ENCODE assay signal across 10 mouse cellular contexts in the genomic region with DNA sequence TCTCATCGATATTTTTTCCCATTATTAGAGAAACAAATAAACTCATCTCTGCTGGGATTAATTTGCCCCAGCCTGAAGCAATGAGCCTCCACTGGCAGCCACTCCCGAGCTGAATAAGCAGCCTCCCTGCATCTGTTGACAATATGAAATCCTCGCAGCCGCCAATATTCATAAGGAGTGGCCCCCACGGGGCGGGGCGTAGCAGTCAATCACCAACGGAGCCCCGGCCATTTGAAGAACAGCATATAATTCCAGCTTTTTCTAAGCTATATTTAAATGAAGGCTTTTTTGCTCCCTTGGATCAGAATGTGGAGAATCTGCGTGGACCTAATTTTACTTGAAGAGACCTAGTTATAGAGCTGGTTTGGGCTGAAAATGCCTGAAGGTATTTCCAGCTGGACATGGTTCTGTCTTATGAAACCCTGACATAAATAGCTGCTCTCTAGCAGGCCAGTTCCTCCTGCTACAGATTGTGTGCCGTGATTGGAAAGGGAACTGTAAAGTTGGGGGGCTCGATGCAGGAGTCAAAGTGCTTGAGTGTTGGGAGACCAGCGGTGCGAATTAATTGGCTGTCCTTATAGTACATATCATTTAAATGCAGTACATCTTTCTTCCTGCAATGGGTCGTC.
DNase-seq lines count a peak whose midpoint lies in the region; ATAC-seq and TF ChIP-seq lines count a peak whose summit lies in the region.
"Had no signal": no experiment of that assay in that cellular context is flagged by ENCODE, and none has a peak within 500 bp of the region (broad histone marks: within the 10 kb centered on the region; RNA-seq: fewer than 3 reads in every experiment).

No protein-coding gene starts in this region.

- no peaks in the 10 kb centered on the region for H3K27me3 ChIP-seq in lung, embryonic 16.5 days (ENCODE audit: control insufficient read depth, insufficient read depth, low read depth, low read length)
- H3K27me3 ChIP-seq in embryonic facial prominence, embryonic 13.5 days: no peaks in the 10 kb centered on the region
- H3K27me3 ChIP-seq in neural tube, embryonic 15.5 days (replicated peaks): no peaks in the 10 kb centered on the region
- H3K27me3 ChIP-seq in forebrain, postnatal 0 days (ENCODE audit: insufficient read depth, low read length): no peaks in the 10 kb centered on the region
- H3K27me3 ChIP-seq: forebrain, embryonic 12.5 days; Patski had no signal

- peak; percentile 69 for ATAC-seq in lung, embryonic 16.5 days (ENCODE audit: low read depth)
- ATAC-seq in embryonic facial prominence, embryonic 13.5 days (ENCODE audit: insufficient number of reproducible peaks, insufficient read depth, low FRiP score, low TSS enrichment, low read depth): no peak
- ATAC-seq in neural tube, embryonic 15.5 days (ENCODE audit: low FRiP score): peak; percentile 51
- ATAC-seq in forebrain, postnatal 0 days: no peak
- ATAC-seq: Patski had no signal

- peak overlapping the region; percentile 29; the same call in 1 of the 2 replicates for H3K4me2 ChIP-seq in lung, embryonic 16.5 days (ENCODE audit: low read depth, low read length)
- peak overlapping the region; percentile 37 for H3K4me2 ChIP-seq in embryonic facial prominence, embryonic 13.5 days
- H3K4me2 ChIP-seq in neural tube, embryonic 15.5 days: peak overlapping the region; percentile 42
- H3K4me2 ChIP-seq in forebrain, postnatal 0 days (ENCODE audit: low read depth): no peak overlapping the region
- H3K4me2 ChIP-seq: forebrain, embryonic 12.5 days had no signal

- no peak overlapping the region for H3K9ac ChIP-seq in lung, embryonic 16.5 days (ENCODE audit: low read length)
- H3K9ac ChIP-seq in embryonic facial prominence, embryonic 13.5 days: no peak overlapping the region
- H3K9ac ChIP-seq in neural tube, embryonic 15.5 days (replicated peaks): no peak overlapping the region
- H3K9ac ChIP-seq in forebrain, postnatal 0 days: no peak overlapping the region
- H3K9ac ChIP-seq: forebrain, embryonic 12.5 days had no signal

- H3K27ac ChIP-seq in lung, embryonic 16.5 days (ENCODE audit: low read length): 0 out of 2 replicates have a peak overlapping the region, but pooled peaks have one; percentile 9
- peak overlapping the region; percentile 55 for H3K27ac ChIP-seq in embryonic facial prominence, embryonic 13.5 days
- H3K27ac ChIP-seq in neural tube, embryonic 15.5 days (replicated peaks): peak overlapping the region; percentile 48
- H3K27ac ChIP-seq in forebrain, postnatal 0 days (ENCODE audit: low read depth, low read length): no peak overlapping the region
- H3K27ac ChIP-seq: forebrain, embryonic 12.5 days had no signal

- DNase-seq in lung, adult 2 months: no peak
- peak; percentile 40 to 77 for DNase-seq in layer of hippocampus, adult 18-20 months (ENCODE audit: low spot score in 2 of 2)
- no peak for DNase-seq in testis, postnatal 10 days (ENCODE audit: low spot score)
- DNase-seq in forebrain, postnatal 0 days: no peak
- no peak for DNase-seq in liver

- H3K36me3 ChIP-seq in lung, embryonic 16.5 days (ENCODE audit: control insufficient read depth, insufficient read depth, low read length): no peaks in the 10 kb centered on the region
- peaks cover 4% of the 10 kb centered on the region; the same call in 1 of the 2 replicates for H3K36me3 ChIP-seq in embryonic facial prominence, embryonic 13.5 days
- H3K36me3 ChIP-seq in neural tube, embryonic 15.5 days: no peaks in the 10 kb centered on the region
- no peaks in the 10 kb centered on the region for H3K36me3 ChIP-seq in forebrain, postnatal 0 days (ENCODE audit: insufficient read depth)
- H3K36me3 ChIP-seq: forebrain, embryonic 12.5 days had no signal

- TF ChIP-seq POLR2A in lung, adult 2 months (IDR thresholded peaks at IDR 0.05; ENCODE audit: borderline replicate concordance, extremely low read depth, low read depth, low read length): no peak

- WGBS in lung, embryonic 16.5 days: 60% methylated on average over 15 of the region's 15 CpGs
- 71% methylated on average over 15 of the region's 15 CpGs for WGBS in lung, adult 2 months
- 32% methylated on average over 15 of the region's 15 CpGs for WGBS in embryonic facial prominence, embryonic 13.5 days
- WGBS in neural tube, embryonic 15.5 days: 36% methylated on average over 15 of the region's 15 CpGs
- 57% methylated on average over 15 of the region's 15 CpGs for WGBS in forebrain, postnatal 0 days

- TF ChIP-seq CTCF in lung, adult 2 months (IDR thresholded peaks at IDR 0.05; ENCODE audit: insufficient read depth, low read length): no peak
- TF ChIP-seq CTCF in forebrain, postnatal 0 days (IDR thresholded peaks at IDR 0.05; ENCODE audit: low read depth): no peak

- H3K9me3 ChIP-seq in lung, embryonic 16.5 days (ENCODE audit: control insufficient read depth, low read length): no peaks in the 10 kb centered on the region; the same call in 1 of the 2 replicates
- no peaks in the 10 kb centered on the region; the same call in 1 of the 2 replicates for H3K9me3 ChIP-seq in embryonic facial prominence, embryonic 13.5 days
- H3K9me3 ChIP-seq in neural tube, embryonic 15.5 days (replicated peaks): no peaks in the 10 kb centered on the region
- no peaks in the 10 kb centered on the region for H3K9me3 ChIP-seq in forebrain, postnatal 0 days (ENCODE audit: low read length)
- H3K9me3 ChIP-seq: forebrain, embryonic 12.5 days had no signal

- H3K4me1 ChIP-seq in lung, embryonic 16.5 days (replicated peaks; ENCODE audit: control insufficient read depth, insufficient read depth, low read length): peaks cover 10% of the 10 kb centered on the region
- H3K4me1 ChIP-seq in lung, adult 2 months (ENCODE audit: control insufficient read depth, insufficient read depth, low read length): no peaks in the 10 kb centered on the region
- H3K4me1 ChIP-seq in embryonic facial prominence, embryonic 13.5 days: peaks cover 48% of the 10 kb centered on the region
- H3K4me1 ChIP-seq in neural tube, embryonic 15.5 days: peaks cover 22% of the 10 kb centered on the region
- H3K4me1 ChIP-seq in forebrain, postnatal 0 days (ENCODE audit: insufficient read depth): no peaks in the 10 kb centered on the region

- no peak overlapping the region for H3K4me3 ChIP-seq in lung, embryonic 16.5 days (ENCODE audit: low read length)
- H3K4me3 ChIP-seq in lung, adult 2 months (replicated peaks; ENCODE audit: extremely low read depth, low read depth, low read length): no peak overlapping the region
- H3K4me3 ChIP-seq in embryonic facial prominence, embryonic 13.5 days: no peak overlapping the region
- H3K4me3 ChIP-seq in neural tube, embryonic 15.5 days (replicated peaks): 0 out of 2 replicates have a peak overlapping the region, but pooled peaks have one; percentile 12
- no peak overlapping the region for H3K4me3 ChIP-seq in forebrain, postnatal 0 days (ENCODE audit: low read depth, low read length)
- H3K4me3 ChIP-seq: forebrain, embryonic 12.5 days had no signal

Comparison
In these comparisons a context has a peak if more than half of its experiments do, and no peak if none do; other contexts are left out.
1. ATAC-seq: peak in lung, embryonic 16.5 days (single experiment) and neural tube, embryonic 15.5 days (single experiment); none in embryonic facial prominence, embryonic 13.5 days (single experiment) and forebrain, postnatal 0 days (single experiment).
2. DNase-seq: peak in layer of hippocampus, adult 18-20 months (2 of 2); none in lung, adult 2 months (single experiment), testis, postnatal 10 days (single experiment), forebrain, postnatal 0 days (single experiment) and liver (single experiment).